Mouse (Mus musculus) lung, postnatal 10 days (tissue): ENCODE data around the gene Runx2.

Experiments
- DNase-seq: peaks from one replicate; pipeline ENCODE4 v3.0.0; 2021

The Runx2 gene

GRCm38 (mm10) chr17:44455681-44456600 lies 358.7 kb downstream of the Runx2 start:
- peak; percentile 79 for DNase-seq

GRCm38 (mm10) chr17:44449915-44450471 lies 364.6 kb downstream of the Runx2 start:
- DNase-seq: no peak
